ENCODE assay signal across 8 mouse cellular contexts in the genomic region with DNA sequence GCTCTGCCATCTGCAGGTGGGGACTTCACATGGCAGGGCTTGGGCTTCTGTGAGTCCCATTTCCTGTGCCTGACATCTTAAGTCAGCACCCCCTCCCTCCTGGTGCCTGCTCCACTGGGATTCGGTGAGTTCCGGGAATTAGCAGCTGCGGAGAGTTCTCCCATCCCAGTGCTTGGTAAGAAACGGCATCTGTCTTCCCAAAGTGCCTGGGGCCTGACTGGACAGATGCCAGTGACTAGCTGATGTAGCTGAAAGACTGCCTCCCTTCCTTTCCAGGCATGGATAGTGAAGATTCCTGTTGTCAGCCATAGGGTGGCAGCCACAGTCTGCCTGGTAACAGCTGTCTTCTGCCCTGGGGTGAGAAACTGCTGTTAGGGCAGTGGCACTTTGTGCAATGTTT. TPM values are rescaled to one million over a fixed set of nuclear protein-coding genes. Genes with fewer than 3 reads are reported as not detected.
DNase-seq lines count a peak whose midpoint lies in the region; ATAC-seq lines count a peak whose summit lies in the region.

No protein-coding gene starts in this region.

- intact Hi-C loops in gastrocnemius, postnatal 14 days (cut with DNase I; ENCODE audit: low total_unique reads) = no loop called here
- intact Hi-C loops in left cerebral cortex, postnatal 4 days (cut with DNase I) = no loop called here

- peak; percentile 63 for ATAC-seq in frontal cortex, adult (ENCODE audit: low TSS enrichment)

- DNase-seq in gastrocnemius, postnatal 14 days = peak; percentile 18
- no peak for DNase-seq in gastrocnemius, adult 18-20 months (ENCODE audit: low spot score)
- DNase-seq in NIH3T3 (ENCODE audit: low read depth) = peak; percentile 79
- peak; percentile 81 for DNase-seq in left cerebral cortex, postnatal 4 days
- no peak for DNase-seq in spleen, postnatal 14 days (ENCODE audit: low spot score in 2 of 2)
- no peak for DNase-seq in ovary, postnatal 10 days (ENCODE audit: low spot score)
- DNase-seq in thymus, postnatal 10 days (ENCODE audit: low spot score in 2 of 2) = no peak

RNA-seq across cellular contexts. Expression of a gene that starts 1.9 kb away (rescaled TPM):
- total RNA-seq in gastrocnemius, postnatal 14 days (2021) = under 1 TPM; 0.23 to 0.84 TPM
- under 1 TPM; 0.34 to 0.47 TPM for total RNA-seq in gastrocnemius, adult 18-20 months (2021)
- total RNA-seq in left cerebral cortex, postnatal 4 days (2021) = 10 to 100 TPM; 62.7 to 81.2 TPM

RNA-seq across cellular contexts. Expression of a gene that starts 18.4 kb away (rescaled TPM):
- total RNA-seq in gastrocnemius, postnatal 14 days (2021) = not detected
- total RNA-seq in gastrocnemius, adult 18-20 months (2021) = not detected
- not detected for total RNA-seq in left cerebral cortex, postnatal 4 days (2021)

RNA-seq across cellular contexts. Expression of a gene that starts 42.5 kb away (rescaled TPM):
- not detected for total RNA-seq in gastrocnemius, postnatal 14 days (2021)
- not detected for total RNA-seq in gastrocnemius, adult 18-20 months (2021)
- total RNA-seq in left cerebral cortex, postnatal 4 days (2021) = not detected

RNA-seq across cellular contexts. Expression of a gene that starts 49.8 kb away (rescaled TPM):
- not detected for total RNA-seq in gastrocnemius, postnatal 14 days (2021)
- not detected for total RNA-seq in gastrocnemius, adult 18-20 months (2021)
- not detected for total RNA-seq in left cerebral cortex, postnatal 4 days (2021)

Comparison
In these comparisons a context has a peak if more than half of its experiments do, and no peak if none do; other contexts are left out.
1. DNase-seq: peak in gastrocnemius, postnatal 14 days (single experiment), NIH3T3 (single experiment) and left cerebral cortex, postnatal 4 days (single experiment); none in gastrocnemius, adult 18-20 months (single experiment), spleen, postnatal 14 days (0 of 2), ovary, postnatal 10 days (single experiment) and thymus, postnatal 10 days (0 of 2).
2. RNA of a gene that starts 1.9 kb away (total RNA-seq): 62.7 to 81.2 TPM in left cerebral cortex, postnatal 4 days; 0.23 to 0.84 TPM in gastrocnemius, postnatal 14 days and 0.34 to 0.47 TPM in gastrocnemius, adult 18-20 months; every median in the first group is over 10 times any median in the second.